In the genomic region with DNA sequence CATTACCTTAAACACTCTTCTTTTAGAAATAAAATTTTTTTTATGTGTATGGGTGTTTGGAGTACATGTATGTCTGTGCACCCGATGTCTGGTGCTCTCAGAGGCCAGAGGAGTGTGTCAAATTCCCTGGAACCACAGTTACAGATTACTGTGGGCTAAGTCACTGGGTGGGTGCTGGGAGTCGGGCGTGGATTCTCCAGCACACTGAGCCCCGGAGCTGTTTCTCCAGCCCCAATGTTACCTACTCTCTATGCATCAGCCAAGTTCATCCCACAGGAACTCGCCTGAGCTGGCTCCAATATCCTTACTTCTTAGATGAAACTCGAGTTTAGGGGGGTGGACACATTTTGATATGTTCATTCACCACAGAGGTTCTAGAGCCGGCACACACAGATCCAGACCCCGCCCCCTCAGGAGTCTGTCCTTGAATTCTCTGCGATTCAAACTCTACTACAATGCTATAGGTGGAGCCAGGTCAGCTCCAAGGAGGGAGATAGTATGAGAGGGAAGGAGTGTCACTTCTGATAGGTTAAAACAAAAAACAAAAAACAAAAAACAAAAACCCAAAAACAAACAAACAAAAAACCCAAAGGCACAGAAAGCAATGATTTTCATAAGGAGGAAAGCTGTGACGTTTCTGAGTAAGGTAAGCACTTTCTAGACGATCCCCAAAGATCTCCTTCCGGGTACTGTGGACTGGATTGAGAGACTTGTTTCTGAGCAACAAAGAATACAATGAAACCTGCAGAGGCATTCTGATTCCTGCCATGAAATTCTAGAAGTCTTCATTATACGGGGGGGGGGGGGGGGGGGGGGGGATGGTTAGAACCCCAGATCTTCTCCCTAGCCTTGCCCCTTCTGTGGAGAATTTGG, we compare ENCODE assay signal across 10 mouse cellular contexts. TPM values are rescaled to one million over a fixed set of nuclear protein-coding genes. Genes with fewer than 3 reads are reported as not detected.
DNase-seq lines count a peak whose midpoint lies in the region; ATAC-seq and TF ChIP-seq lines count a peak whose summit lies in the region.
"Had no signal": no experiment of that assay in that cellular context is flagged by ENCODE, and none has a peak within 500 bp of the region (broad histone marks: within the 10 kb centered on the region; RNA-seq: fewer than 3 reads in every experiment).

No protein-coding gene starts in this region.

- no peaks in the 10 kb centered on the region for H3K27me3 ChIP-seq in lung, postnatal 0 days (replicated peaks; ENCODE audit: insufficient read depth, low read length)
- no peaks in the 10 kb centered on the region for H3K27me3 ChIP-seq in embryonic facial prominence, embryonic 10.5 days (replicated peaks; ENCODE audit: low read depth, poor library complexity, severe bottlenecking)
- no peaks in the 10 kb centered on the region for H3K27me3 ChIP-seq in intestine, postnatal 0 days (replicated peaks; ENCODE audit: control insufficient read depth, insufficient read depth, low read length)
- no peaks in the 10 kb centered on the region for H3K27me3 ChIP-seq in stomach, postnatal 0 days (ENCODE audit: control insufficient read depth, insufficient read depth, low read length)

- H3K9me3 ChIP-seq in lung, postnatal 0 days (ENCODE audit: low read length): no peaks in the 10 kb centered on the region
- no peaks in the 10 kb centered on the region for H3K9me3 ChIP-seq in embryonic facial prominence, embryonic 10.5 days
- H3K9me3 ChIP-seq in intestine, postnatal 0 days (ENCODE audit: control insufficient read depth): no peaks in the 10 kb centered on the region
- no peaks in the 10 kb centered on the region for H3K9me3 ChIP-seq in stomach, postnatal 0 days (ENCODE audit: control insufficient read depth, low read length)

- H3K27ac ChIP-seq in lung, postnatal 0 days (ENCODE audit: low read length): no peak overlapping the region
- H3K27ac ChIP-seq in embryonic facial prominence, embryonic 10.5 days (replicated peaks): no peak overlapping the region; the same call in 1 of the 2 replicates
- no peak overlapping the region for H3K27ac ChIP-seq in intestine, postnatal 0 days (ENCODE audit: low read depth, low read length)
- H3K27ac ChIP-seq in stomach, postnatal 0 days (replicated peaks): peak overlapping the region; percentile 45; the same call in 1 of the 2 replicates

- ATAC-seq in lung, postnatal 0 days: no peak
- ATAC-seq in intestine, postnatal 0 days: 0 out of 2 replicates have a peak, but pooled peaks have one; percentile 36
- peak; percentile 68; the same call in 1 of the 2 replicates for ATAC-seq in stomach, postnatal 0 days (ENCODE audit: low FRiP score, low TSS enrichment)

- no peaks in the 10 kb centered on the region for H3K36me3 ChIP-seq in lung, postnatal 0 days (ENCODE audit: insufficient read depth, low read length)
- no peaks in the 10 kb centered on the region for H3K36me3 ChIP-seq in embryonic facial prominence, embryonic 10.5 days (replicated peaks)
- H3K36me3 ChIP-seq in intestine, postnatal 0 days (ENCODE audit: control insufficient read depth, insufficient read depth): no peaks in the 10 kb centered on the region
- H3K36me3 ChIP-seq in stomach, postnatal 0 days (ENCODE audit: control insufficient read depth, insufficient read depth, low read length): no peaks in the 10 kb centered on the region

- no peak overlapping the region for H3K9ac ChIP-seq in lung, postnatal 0 days (replicated peaks; ENCODE audit: low read depth)
- no peak overlapping the region for H3K9ac ChIP-seq in intestine, postnatal 0 days (ENCODE audit: low read depth, low read length)
- H3K9ac ChIP-seq in stomach, postnatal 0 days (ENCODE audit: low read length): no peak overlapping the region

- no peak for TF ChIP-seq CTCF in lung, postnatal 0 days (IDR thresholded peaks at IDR 0.05)
- no peak for TF ChIP-seq CTCF in intestine, postnatal 0 days (IDR thresholded peaks at IDR 0.05; ENCODE audit: low read depth)
- TF ChIP-seq CTCF in stomach, postnatal 0 days (IDR thresholded peaks at IDR 0.05; ENCODE audit: low read depth): no peak

- peak overlapping the region; percentile 14; the same call in 1 of the 2 replicates for H3K4me2 ChIP-seq in lung, postnatal 0 days (replicated peaks; ENCODE audit: low read depth, low read length)
- peak overlapping the region; percentile 49 for H3K4me2 ChIP-seq in intestine, postnatal 0 days (replicated peaks; ENCODE audit: low read depth)
- peak overlapping the region; percentile 36 for H3K4me2 ChIP-seq in stomach, postnatal 0 days (replicated peaks; ENCODE audit: low read depth)

- peak; percentile 52 for DNase-seq in lung, postnatal 0 days (ENCODE audit: low spot score)
- DNase-seq in lung, postnatal 25 days (ENCODE audit: low spot score): no peak
- DNase-seq in embryonic facial prominence, embryonic 10.5 days (ENCODE audit: low spot score): no peak
- peak; percentile 50 for DNase-seq in stomach, postnatal 0 days (ENCODE audit: low spot score)
- no peak for DNase-seq in c-Kit-positive CD71-positive TER-119-positive erythroid progenitor cells, embryonic 14.5 days (ENCODE audit: low spot score)
- DNase-seq in cerebellum, adult 11-12 months: no peak
- DNase-seq: embryo, embryonic 11 days; gastrocnemius, postnatal 36 days; thymus, adult 18-20 months had no signal

- no peak for TF ChIP-seq EP300 in lung, postnatal 0 days (IDR thresholded peaks at IDR 0.05)
- TF ChIP-seq EP300 in stomach, postnatal 0 days (optimal IDR thresholded peaks at IDR 0.05): no peak

- H3K4me3 ChIP-seq in lung, postnatal 0 days (ENCODE audit: low read depth, low read length): no peak overlapping the region
- H3K4me3 ChIP-seq in embryonic facial prominence, embryonic 10.5 days: peak overlapping the region; percentile 9; the same call in 1 of the 2 replicates
- H3K4me3 ChIP-seq in intestine, postnatal 0 days (ENCODE audit: low read depth, low read length): no peak overlapping the region
- H3K4me3 ChIP-seq in stomach, postnatal 0 days (ENCODE audit: low read depth, low read length): no peak overlapping the region

- 36% methylated on average over 12 of the region's 13 CpGs for WGBS in lung, postnatal 0 days
- WGBS in embryonic facial prominence, embryonic 10.5 days: 43% methylated on average over 13 of the region's 13 CpGs
- 39% methylated on average over 13 of the region's 13 CpGs for WGBS in intestine, postnatal 0 days
- 38% methylated on average over 12 of the region's 13 CpGs for WGBS in stomach, postnatal 0 days

- H3K4me1 ChIP-seq in lung, postnatal 0 days (ENCODE audit: insufficient read depth, low read depth, low read length): no peaks in the 10 kb centered on the region; the same call in 1 of the 2 replicates
- H3K4me1 ChIP-seq in embryonic facial prominence, embryonic 10.5 days: peaks cover 18% of the 10 kb centered on the region
- 0 out of 2 replicates have a peak, but pooled peaks cover 3% of the 10 kb centered on the region for H3K4me1 ChIP-seq in intestine, postnatal 0 days (replicated peaks; ENCODE audit: control insufficient read depth, insufficient read depth, low read length)
- no peaks in the 10 kb centered on the region for H3K4me1 ChIP-seq in stomach, postnatal 0 days (replicated peaks; ENCODE audit: control insufficient read depth, insufficient read depth)

RNA-seq across cellular contexts. Expression of a gene that starts 25.5 kb away (rescaled TPM):
- polyA plus RNA-seq in lung, postnatal 0 days (2015; fragmentation: Nextera tagmentation; extraction: Ambion mirVana): 18.8 and 21.9 TPM in 2 replicates
- polyA plus RNA-seq in embryonic facial prominence, embryonic 10.5 days (2016; fragmentation: Nextera tagmentation; extraction: Ambion mirVana): 20.4 and 21.6 TPM in 2 replicates
- polyA plus RNA-seq in intestine, postnatal 0 days (2015; fragmentation: Nextera tagmentation; extraction: Ambion mirVana): 17.9 and 18.5 TPM in 2 replicates
- polyA plus RNA-seq in stomach, postnatal 0 days (2015; fragmentation: Nextera tagmentation; extraction: Ambion mirVana): 11.6 and 11.9 TPM in 2 replicates

RNA-seq across cellular contexts. Expression of a gene that starts 50.5 kb away (rescaled TPM):
- 49.7 and 52.8 TPM in 2 replicates for polyA plus RNA-seq in lung, postnatal 0 days (2015; fragmentation: Nextera tagmentation; extraction: Ambion mirVana)
- polyA plus RNA-seq in embryonic facial prominence, embryonic 10.5 days (2016; fragmentation: Nextera tagmentation; extraction: Ambion mirVana): 107 and 110 TPM in 2 replicates
- polyA plus RNA-seq in intestine, postnatal 0 days (2015; fragmentation: Nextera tagmentation; extraction: Ambion mirVana): 41.6 and 43.5 TPM in 2 replicates
- polyA plus RNA-seq in stomach, postnatal 0 days (2015; fragmentation: Nextera tagmentation; extraction: Ambion mirVana): 36.9 and 38.2 TPM in 2 replicates

Comparison
In these comparisons a context has a peak if more than half of its experiments do, and no peak if none do; other contexts are left out.
1. DNase-seq: peak in lung, postnatal 0 days (single experiment) and stomach, postnatal 0 days (single experiment); none in lung, postnatal 25 days (single experiment), embryonic facial prominence, embryonic 10.5 days (single experiment), c-Kit-positive CD71-positive TER-119-positive erythroid progenitor cells, embryonic 14.5 days (single experiment) and cerebellum, adult 11-12 months (single experiment).
2. Peak in every context shown above with its lines, with median percentiles within 50 percentile points of each other: H3K4me2 ChIP-seq.